Mouse (Mus musculus) thymus, postnatal 14 days (tissue): ENCODE measurements around the gene Olfr1055.
"Not testable (repeated sequence)": the region's sequence is repeated elsewhere in the genome, so short reads cannot be mapped to it uniquely, and the experiment has no call there.

Experiments
- DNase-seq: peaks from one replicate; pipeline ENCODE4 v3.0.0; 2021

The Olfr1055 gene

DNA sequence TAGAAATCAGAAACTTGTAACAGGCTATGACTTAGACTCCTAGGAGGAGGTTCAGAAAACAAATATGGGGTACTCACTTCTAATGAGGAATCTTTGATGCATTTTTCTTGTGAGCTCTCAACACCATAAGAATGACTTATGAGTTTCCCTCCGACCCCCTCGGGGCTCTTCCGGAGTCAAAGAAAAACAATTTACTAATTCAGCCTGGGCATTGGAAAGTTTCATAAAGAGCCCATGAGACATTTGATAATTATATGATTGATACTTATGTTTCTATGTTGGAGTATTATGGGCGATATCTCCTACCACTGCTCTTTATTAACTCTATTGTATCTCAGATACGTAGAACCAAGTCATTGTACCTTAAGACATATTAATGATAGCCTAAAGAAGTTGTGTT is at the start of gene Olfr1055:
Olfr1055 (minus strand) TSS at position 101 of the 400 bp plus-strand sequence.
- no peak for DNase-seq

DNA sequence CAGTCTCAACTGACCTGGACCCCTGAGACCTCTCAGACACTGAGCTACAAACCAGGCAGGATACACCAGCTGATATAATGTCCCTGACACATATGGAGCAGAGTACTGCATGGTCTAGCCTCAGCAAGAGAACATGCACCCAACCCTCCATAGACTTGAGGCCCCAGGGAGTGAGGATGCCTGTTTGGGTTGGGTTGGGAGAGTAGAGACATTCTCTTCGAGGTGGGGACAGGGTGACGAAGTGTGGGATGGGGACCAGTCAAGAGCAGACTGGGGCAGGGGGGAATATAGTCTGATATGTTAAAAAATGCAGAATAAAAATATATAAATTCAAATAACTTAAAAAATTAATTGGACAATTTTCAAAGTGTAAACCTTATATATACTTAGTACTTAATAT is 45.0 kb upstream of the Olfr1055 start:
- DNase-seq: no peak

DNA sequence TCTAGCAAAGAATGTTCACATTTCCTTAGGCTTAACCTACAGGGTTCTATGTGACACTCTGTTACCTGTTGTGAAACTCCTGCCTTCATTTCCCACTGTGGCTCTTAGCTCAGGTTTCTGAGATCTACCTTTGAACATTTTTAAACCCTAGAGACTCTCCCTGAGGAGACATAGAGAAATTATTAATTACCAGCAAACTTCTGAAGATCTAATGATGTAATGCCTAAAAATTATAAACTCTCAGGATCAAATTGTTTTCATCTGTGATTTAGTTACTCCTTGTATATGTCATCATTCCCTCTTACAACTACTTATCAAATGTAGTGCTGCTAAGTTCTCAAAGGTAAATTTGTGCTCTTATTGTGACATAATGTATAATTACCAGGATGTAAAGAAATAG is 38.4 kb upstream of the Olfr1055 start, which contains the start of gene Olfr1058:
Olfr1058 (minus strand) TSS at position 101 of the 400 bp plus-strand sequence.
- not testable (repeated sequence) for DNase-seq

DNA sequence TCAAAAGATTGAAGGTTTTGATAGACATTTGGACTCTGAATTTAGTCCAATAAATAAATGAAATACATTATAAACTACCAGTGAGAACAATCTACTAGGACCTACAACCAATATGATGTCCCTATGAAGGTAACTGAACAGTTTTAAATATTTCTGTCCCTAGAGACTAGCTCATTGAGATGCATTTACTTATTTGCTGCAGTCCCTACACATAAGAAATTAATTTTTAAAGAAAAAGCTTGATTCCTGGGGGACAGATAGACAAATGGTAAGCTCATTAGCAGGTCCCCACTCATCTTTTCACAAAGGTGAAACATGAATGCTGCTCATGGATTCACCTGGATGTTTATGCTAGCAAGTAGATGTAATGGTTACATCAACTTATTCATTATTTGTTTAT is 28.2 kb upstream of the Olfr1055 start, which contains the start of gene Olfr1057:
Olfr1057 (minus strand) TSS at position 101 of the 400 bp plus-strand sequence.
- DNase-seq: no peak

DNA sequence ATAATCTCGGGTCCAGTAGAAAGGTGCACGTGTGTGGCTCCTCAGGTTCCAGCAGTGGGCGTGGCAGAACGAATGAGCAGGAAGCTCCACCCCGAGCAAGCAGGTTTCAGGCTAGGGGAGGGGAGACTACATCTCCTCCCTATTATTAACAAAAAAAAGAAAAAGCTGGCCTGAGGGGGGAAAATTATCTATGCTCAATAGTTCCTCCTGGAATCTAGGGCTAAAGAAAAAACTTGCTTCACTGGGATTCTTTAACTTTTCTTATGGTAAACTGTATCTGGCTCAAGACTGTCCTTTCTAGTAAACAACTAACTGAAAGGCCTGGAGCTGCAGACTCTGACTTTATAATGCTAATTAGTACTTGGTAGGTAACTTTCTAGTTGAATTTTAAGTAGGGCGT is 16.3 kb upstream of the Olfr1055 start:
- DNase-seq: not testable (repeated sequence)

DNA sequence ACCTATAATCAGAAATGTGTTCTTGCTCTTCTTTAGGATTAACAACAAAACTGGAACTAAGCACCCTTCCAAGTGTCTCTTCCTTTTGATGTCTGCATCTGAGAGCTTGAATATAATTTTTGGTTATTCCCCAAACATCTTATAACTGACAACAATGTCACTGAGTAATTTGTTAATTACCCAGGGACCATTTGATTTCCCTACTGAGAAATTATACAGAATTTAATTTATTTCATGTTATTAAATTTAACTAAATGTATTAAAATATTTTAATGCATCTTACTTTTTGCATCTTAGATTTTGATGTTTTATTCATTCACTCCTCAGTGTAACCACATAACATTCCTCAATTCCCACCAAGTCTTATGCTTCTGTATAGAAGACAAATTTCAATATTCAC is 12.3 kb upstream of the Olfr1055 start, which contains the start of gene Olfr1056:
Olfr1056 (minus strand) TSS at position 101 of the 400 bp plus-strand sequence.
- DNase-seq: no peak

DNA sequence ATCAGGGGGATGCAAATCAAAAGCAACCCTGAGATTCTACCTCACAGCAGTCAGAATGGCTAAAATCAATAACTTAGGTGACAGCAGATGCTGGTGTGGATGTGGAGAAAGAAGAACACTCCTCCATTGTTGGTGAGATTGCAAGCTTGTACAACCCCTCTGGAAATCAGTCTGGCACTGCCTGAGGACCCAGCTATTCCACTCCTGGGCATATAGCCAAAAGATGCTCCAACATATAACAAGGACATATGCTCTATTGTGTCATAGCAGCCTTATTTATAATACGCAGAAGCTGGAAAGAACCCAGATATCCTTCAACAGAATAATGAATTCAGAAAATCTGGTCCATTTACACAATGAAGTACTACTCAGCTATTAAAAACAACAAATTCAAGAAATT is 1.7 kb upstream of the Olfr1055 start:
- not testable (repeated sequence) for DNase-seq

DNA sequence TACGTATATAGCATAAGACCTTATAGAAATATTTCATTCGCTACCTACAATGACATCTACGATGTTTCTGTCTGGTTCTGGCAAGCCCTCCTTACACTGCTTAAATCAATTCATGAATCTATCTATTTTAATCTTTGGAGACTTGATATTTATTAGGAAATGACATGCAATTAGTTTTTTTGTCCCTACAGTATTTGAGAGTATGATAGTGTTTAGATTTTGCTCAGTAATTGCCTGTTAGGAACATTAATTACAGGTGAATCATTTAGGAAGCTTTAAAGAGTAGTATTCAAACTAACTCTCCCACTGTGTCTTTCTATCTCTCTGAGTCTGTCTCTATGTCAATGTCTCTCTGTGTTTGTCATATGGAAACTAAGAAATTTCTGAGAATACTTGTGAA is 14.8 kb downstream of the Olfr1055 start, which contains the start of gene Olfr1054:
Olfr1054 (minus strand) TSS at position 101 of the 400 bp plus-strand sequence.
- DNase-seq: no peak

DNA sequence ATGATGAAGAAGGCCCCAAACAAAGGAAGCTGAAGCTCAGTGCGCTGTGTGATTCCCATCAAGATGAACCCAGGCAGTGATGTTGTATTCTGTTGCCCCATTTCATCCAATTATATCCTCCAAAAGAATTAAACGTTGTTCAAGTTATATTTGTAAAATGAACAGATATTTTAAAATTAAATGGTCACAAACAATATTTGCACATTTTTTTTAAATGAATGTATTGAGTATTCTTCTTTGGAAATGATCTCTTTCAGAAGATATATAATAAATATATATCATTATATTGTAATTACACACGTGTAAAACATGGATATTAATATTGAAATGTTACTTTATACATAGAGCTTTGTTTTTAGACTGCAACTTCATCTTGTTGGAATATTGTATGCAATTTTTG is 34.9 kb downstream of the Olfr1055 start, which contains the start of gene Olfr1053:
Olfr1053 (minus strand) TSS at position 101 of the 400 bp plus-strand sequence.
- DNase-seq: no peak
